Mouse (Mus musculus): Measurements from ENCODE around the gene Slc5a3.

Slc5a3 gene

GRCm38 (mm10) chr16:92057852-92058643 is at the start of gene Slc5a3, which contains the start of the genes Mrps6 and Gm49711:
Gene Slc5a3, plus strand, starts transcription at chr16:92058322.
Gene Mrps6, plus strand, starts transcription at chr16:92058270.
Gene Gm49711, plus strand, starts transcription at chr16:92058316.
- peak; percentile 89 for DNase-seq

- DNase-seq = no peak
These were observed 48.5 kb upstream of the Slc5a3 start for GRCm38 (mm10) chr16:92009586-92009985.

GRCm38 (mm10) chr16:92016792-92017191 is 41.3 kb upstream of the Slc5a3 start:
- DNase-seq = no peak

GRCm38 (mm10) chr16:92019141-92020118 is 38.7 kb upstream of the Slc5a3 start:
- peak; percentile 38 for DNase-seq

GRCm38 (mm10) chr16:92021656-92022400 is 36.3 kb upstream of the Slc5a3 start:
- no peak for DNase-seq

GRCm38 (mm10) chr16:92022494-92023283 is 35.4 kb upstream of the Slc5a3 start:
- no peak for DNase-seq

GRCm38 (mm10) chr16:92033286-92033685 is 24.8 kb upstream of the Slc5a3 start:
- no peak for DNase-seq

GRCm38 (mm10) chr16:92034676-92035075 is 23.4 kb upstream of the Slc5a3 start:
- DNase-seq = no peak

- DNase-seq = no peak
These were observed 21.4 kb upstream of the Slc5a3 start for GRCm38 (mm10) chr16:92036701-92037100.

- no peak for DNase-seq
These were observed 20.1 kb upstream of the Slc5a3 start for GRCm38 (mm10) chr16:92037891-92038607.

- DNase-seq = no peak
These were observed 18.7 kb upstream of the Slc5a3 start for GRCm38 (mm10) chr16:92039421-92039820.

GRCm38 (mm10) chr16:92039966-92040365 is 18.2 kb upstream of the Slc5a3 start:
- DNase-seq = no peak

GRCm38 (mm10) chr16:92051777-92052310 is 6.3 kb upstream of the Slc5a3 start:
- no peak for DNase-seq

GRCm38 (mm10) chr16:92052569-92052968 is 5.6 kb upstream of the Slc5a3 start:
- no peak for DNase-seq

- DNase-seq = no peak
These were observed 1.4 kb upstream of the Slc5a3 start for GRCm38 (mm10) chr16:92056711-92057110.

- no peak for DNase-seq
These were observed 668 bp upstream of the Slc5a3 start for GRCm38 (mm10) chr16:92057456-92057851.

- DNase-seq = peak; percentile 13
These were observed 810 bp downstream of the Slc5a3 start for GRCm38 (mm10) chr16:92058644-92059620.

- no peak for DNase-seq
These were observed 2.1 kb downstream of the Slc5a3 start for GRCm38 (mm10) chr16:92060213-92060612.

GRCm38 (mm10) chr16:92061586-92061985 is 3.5 kb downstream of the Slc5a3 start:
- DNase-seq = no peak

- no peak for DNase-seq
These were observed 4.7 kb downstream of the Slc5a3 start for GRCm38 (mm10) chr16:92062832-92063231.
